Mouse (Mus musculus): ENCODE data around the gene Srebf1. TPM values are rescaled to one million over a fixed set of nuclear protein-coding genes. Genes with fewer than 3 reads are reported as not detected.

The Srebf1 gene
- total and polyA plus RNA-seq, 3 experiments: 69.8 to 126 (median 120) TPM

DNA sequence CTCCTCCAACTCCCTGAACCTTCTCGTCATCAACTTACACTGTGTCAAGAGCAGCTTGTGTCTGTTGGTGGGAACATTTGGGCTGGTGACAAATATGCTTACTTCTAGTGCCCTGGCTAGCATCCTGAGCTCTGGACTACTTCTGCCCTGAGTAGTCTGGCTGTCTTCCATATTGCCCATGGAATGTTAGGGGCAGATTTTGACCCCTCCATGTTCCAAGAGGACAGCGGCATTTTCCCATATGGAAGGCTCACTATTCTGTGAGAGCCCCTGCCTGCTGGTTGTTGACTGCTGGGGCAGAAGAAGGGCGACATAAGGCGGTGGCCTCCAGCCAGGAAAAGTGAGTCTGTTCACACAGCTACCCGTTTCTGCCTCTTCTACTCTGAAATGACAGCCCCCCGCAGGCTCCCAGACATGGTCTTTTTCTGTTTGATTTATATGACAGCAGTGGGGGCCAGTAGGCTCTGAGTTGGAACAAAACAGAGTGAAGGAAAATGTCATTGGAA lies 33.8 kb upstream of the Srebf1 start:
- dilution Hi-C loops (cut with MboI; ENCODE audit: extremely low pct_ligation_motif_present, extremely low pct_unique_long_range_greater_than_20kb, low sequenced_read_pairs): no loop called here
- Histone ChIP-seq H3K4me3 (replicated peaks in 1 of 3; ENCODE audit: low read depth in 2 of 3, low read length in 2 of 3, poor library complexity in 1 of 3) (no peak overlapping the region), H3K27me3 (replicated peaks) (no peaks in the 10 kb centered on the region), H3K36me3 (replicated peaks in 1 of 2; ENCODE audit: control insufficient read depth in 1 of 2, insufficient read depth in 1 of 2, low read length in 1 of 2) (peaks cover 27 to 78% of the 10 kb centered on the region in 2 experiments), H3K79me2 (replicated peaks; ENCODE audit: control insufficient read depth, extremely low read depth, insufficient read depth, poor library complexity, severe bottlenecking) (no peaks in the 10 kb centered on the region), H3K27ac (ENCODE audit: insufficient read depth, low read depth) (no peak overlapping the region), H3K9ac (ENCODE audit: insufficient read depth, low read depth) (no peak overlapping the region), H3K4me2 (ENCODE audit: insufficient read depth, low read depth, poor library complexity, severe bottlenecking) (no peak overlapping the region), H3K9me3 (replicated peaks; ENCODE audit: low read length) (no peaks in the 10 kb centered on the region), H3K4me1 (ENCODE audit: control insufficient read depth in 1 of 2, insufficient read depth in 2 of 2) (no peaks in the 10 kb centered on the region)
- no peak for DNase-seq (ENCODE audit: extremely low read depth)
- in situ Hi-C loops (cut with MboI; ENCODE audit: low pct_ligation_motif_present, low pct_unique_long_range_greater_than_20kb, low sequenced_read_pairs): loop anchor here (10.0 kb wide), 1 partner anchor 159 kb away; the partner anchor contains the start of genes Atpaf2 and Gid4
- no peak for TF ChIP-seq MAX (IDR thresholded peaks at IDR 0.05; ENCODE audit: low read length)
- no peak for TF ChIP-seq TCF12 (IDR thresholded peaks at IDR 0.05; ENCODE audit: low read depth, low read length)

DNA sequence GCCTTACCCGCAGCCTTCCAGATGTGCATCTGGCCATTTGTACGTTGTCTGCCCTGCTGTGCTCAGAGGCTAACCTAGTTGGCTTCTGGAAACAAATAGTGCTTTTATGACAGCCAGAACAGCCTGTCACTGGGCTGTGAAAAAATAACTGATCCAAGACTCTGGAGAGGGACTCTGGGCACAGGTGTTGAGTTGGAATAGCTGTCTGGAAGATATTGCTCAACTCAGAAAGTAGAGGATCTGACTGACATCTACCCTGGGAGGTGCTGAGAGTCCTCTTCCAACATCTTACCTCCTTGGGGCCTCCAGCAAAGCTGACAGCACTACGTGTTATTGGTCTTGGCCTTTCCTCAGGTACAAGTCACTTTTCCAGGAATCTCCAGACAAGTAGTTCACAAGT lies 33.3 kb upstream of the Srebf1 start:
- Histone ChIP-seq H3K36me3 (replicated peaks in 1 of 2; ENCODE audit: control insufficient read depth in 1 of 2, insufficient read depth in 1 of 2, low read length in 1 of 2) (peaks cover 25 to 74% of the 10 kb centered on the region in 2 experiments), H3K4me2 (ENCODE audit: insufficient read depth, low read depth, poor library complexity, severe bottlenecking) (no peak overlapping the region), H3K27me3 (replicated peaks) (no peaks in the 10 kb centered on the region), H3K9me3 (replicated peaks; ENCODE audit: low read length) (no peaks in the 10 kb centered on the region), H3K4me1 (ENCODE audit: control insufficient read depth in 1 of 2, insufficient read depth in 2 of 2) (no peaks in the 10 kb centered on the region), H3K79me2 (replicated peaks; ENCODE audit: control insufficient read depth, extremely low read depth, insufficient read depth, poor library complexity, severe bottlenecking) (no peaks in the 10 kb centered on the region), H3K27ac (ENCODE audit: insufficient read depth, low read depth) (no peak overlapping the region), H3K4me3 (replicated peaks in 1 of 3; ENCODE audit: low read depth in 2 of 3, low read length in 2 of 3, poor library complexity in 1 of 3) (no peak overlapping the region), H3K9ac (ENCODE audit: insufficient read depth, low read depth) (no peak overlapping the region)
- dilution Hi-C loops (cut with MboI; ENCODE audit: extremely low pct_ligation_motif_present, extremely low pct_unique_long_range_greater_than_20kb, low sequenced_read_pairs): no loop called here
- TF ChIP-seq GABPA (IDR thresholded peaks at IDR 0.05; ENCODE audit: insufficient replicate concordance, low read depth, low read length) (no peak), KAT2A (IDR thresholded peaks at IDR 0.05; ENCODE audit: insufficient replicate concordance, low read length) (no peak), ELF1 (IDR thresholded peaks at IDR 0.05; ENCODE audit: low read depth, low read length) (no peak), NRF1 (IDR thresholded peaks at IDR 0.05; ENCODE audit: low read depth, low read length) (no peak), MEF2A (IDR thresholded peaks at IDR 0.05; ENCODE audit: borderline replicate concordance, low read depth, low read length) (no peak), POLR2A (IDR thresholded peaks at IDR 0.05; ENCODE audit: low read depth, low read length) (no peak), SIN3A (IDR thresholded peaks at IDR 0.05; ENCODE audit: low read length) (no peak)
- no peak for DNase-seq (ENCODE audit: extremely low read depth)
- in situ Hi-C loops (cut with MboI; ENCODE audit: low pct_ligation_motif_present, low pct_unique_long_range_greater_than_20kb, low sequenced_read_pairs): loop anchor here (10.0 kb wide), 1 partner anchor 159 kb away; the partner anchor contains the start of genes Atpaf2 and Gid4

DNA sequence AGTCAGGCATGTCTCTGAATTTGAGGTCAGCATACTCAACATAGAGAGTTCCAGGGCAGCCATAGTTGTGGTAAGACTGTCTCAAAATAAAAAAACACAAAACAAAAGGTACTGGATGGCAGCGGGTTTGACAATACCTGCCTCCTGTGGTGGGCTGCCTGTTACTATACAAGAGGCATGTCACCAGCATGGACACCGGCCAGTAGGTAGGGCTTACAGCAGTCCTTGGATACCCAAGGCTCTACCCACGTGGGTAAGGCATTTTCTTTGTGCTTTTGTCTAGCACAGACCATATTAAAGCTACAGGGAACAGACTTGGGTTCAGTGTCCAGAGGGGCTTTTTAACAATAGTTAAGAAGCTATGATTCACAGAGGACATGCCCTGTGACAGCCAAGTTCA lies 32.8 kb upstream of the Srebf1 start:
- Histone ChIP-seq H3K4me2 (ENCODE audit: insufficient read depth, low read depth, poor library complexity, severe bottlenecking) (no peak overlapping the region), H3K27me3 (replicated peaks) (no peaks in the 10 kb centered on the region), H3K36me3 (replicated peaks in 1 of 2; ENCODE audit: control insufficient read depth in 1 of 2, insufficient read depth in 1 of 2, low read length in 1 of 2) (peaks cover 24 to 74% of the 10 kb centered on the region in 2 experiments), H3K4me3 (replicated peaks in 1 of 3; ENCODE audit: low read depth in 2 of 3, low read length in 2 of 3, poor library complexity in 1 of 3) (no peak overlapping the region), H3K27ac (ENCODE audit: insufficient read depth, low read depth) (no peak overlapping the region), H3K79me2 (replicated peaks; ENCODE audit: control insufficient read depth, extremely low read depth, insufficient read depth, poor library complexity, severe bottlenecking) (no peaks in the 10 kb centered on the region), H3K9ac (ENCODE audit: insufficient read depth, low read depth) (no peak overlapping the region), H3K4me1 (ENCODE audit: control insufficient read depth in 1 of 2, insufficient read depth in 2 of 2) (no peaks in the 10 kb centered on the region), H3K9me3 (replicated peaks; ENCODE audit: low read length) (no peaks in the 10 kb centered on the region)
- no peak for DNase-seq (ENCODE audit: extremely low read depth)
- in situ Hi-C loops (cut with MboI; ENCODE audit: low pct_ligation_motif_present, low pct_unique_long_range_greater_than_20kb, low sequenced_read_pairs): loop anchor here (10.0 kb wide), 1 partner anchor 160 kb away; the partner anchor contains the start of genes Atpaf2 and Gid4
- dilution Hi-C loops (cut with MboI; ENCODE audit: extremely low pct_ligation_motif_present, extremely low pct_unique_long_range_greater_than_20kb, low sequenced_read_pairs): no loop called here
- TF ChIP-seq JUND (conservative IDR thresholded peaks at IDR 0.05; ENCODE audit: low read depth, low read length) (no peak), MAFK (IDR thresholded peaks at IDR 0.05; ENCODE audit: insufficient replicate concordance, low read length) (no peak), POLR2AphosphoS2 (IDR thresholded peaks at IDR 0.05; ENCODE audit: low read depth, low read length) (no peak), SMC3 (IDR thresholded peaks at IDR 0.05; ENCODE audit: low read depth, low read length) (no peak), MXI1 (IDR thresholded peaks at IDR 0.05; ENCODE audit: low read depth, low read length) (no peak), MYC (IDR thresholded peaks at IDR 0.05; ENCODE audit: low read depth, low read length) (no peak), BHLHE40 (IDR thresholded peaks at IDR 0.05; ENCODE audit: low read depth, low read length) (no peak), TBP (conservative IDR thresholded peaks at IDR 0.05; ENCODE audit: low read depth, low read length) (no peak), TCF12 (IDR thresholded peaks at IDR 0.05; ENCODE audit: low read depth, low read length) (no peak), CHD2 (IDR thresholded peaks at IDR 0.05; ENCODE audit: low read length) (no peak), ELF1 (IDR thresholded peaks at IDR 0.05; ENCODE audit: low read depth, low read length) (no peak), CHD1 (IDR thresholded peaks at IDR 0.05; ENCODE audit: low read depth, low read length) (no peak), CTCF (conservative IDR thresholded peaks at IDR 0.05 in 1 of 2, IDR thresholded peaks at IDR 0.05 in 1 of 2; ENCODE audit: low read depth in 2 of 2, low read length in 2 of 2) (no peak), USF2 (conservative IDR thresholded peaks at IDR 0.05; ENCODE audit: low read depth, low read length) (no peak), POLR2A (IDR thresholded peaks at IDR 0.05; ENCODE audit: low read depth, low read length) (no peak)

Measured in CH12.LX (cell line).